Mouse (Mus musculus) embryonic facial prominence, embryonic 14.5 days (tissue): Measurements from ENCODE around the gene Rxrb. TPM values are rescaled to one million over a fixed set of nuclear protein-coding genes. Genes with fewer than 3 reads are reported as not detected.

Experiments
- ATAC-seq: fragments of 200-750 bp; cut with Nextera tagmentation; 2 replicates; pipeline ENCODE4 v1.8.0; 2017; ENCODE audit warnings: low read depth, moderate number of reproducible peaks, moderate TSS enrichment
- DNase-seq: peaks from one replicate; pipeline ENCODE4 v3.0.0-alpha.2; 2015; ENCODE audit warnings: low spot score
- H3K27ac ChIP-seq: fragments of 300-500 bp; sonication (generic); replicated peaks from 2 replicates; pipeline ENCODE4 v1.5.1; 2014; ENCODE audit warnings: low read depth, mild to moderate bottlenecking, low read length, moderate library complexity
- H3K27me3 ChIP-seq: fragments of 300-500 bp; sonication (generic); replicated peaks from 2 replicates; pipeline ENCODE4 v1.6.1; 2014; ENCODE audit warnings: low read length; ENCODE audit not compliant: control insufficient read depth, insufficient read depth
- H3K36me3 ChIP-seq: fragments of 300-500 bp; sonication (generic); 2 replicates; pipeline ENCODE4 v1.6.1; 2014; ENCODE audit warnings: low read length, mixed read lengths; ENCODE audit not compliant: control insufficient read depth, insufficient read depth
- H3K4me1 ChIP-seq: fragments of 300-500 bp; sonication (generic); 2 replicates; pipeline ENCODE4 v1.6.1; 2014; ENCODE audit warnings: antibody characterized with exemption, low read length; ENCODE audit not compliant: control insufficient read depth, insufficient read depth
- H3K4me2 ChIP-seq: fragments of 300-500 bp; sonication (generic); 2 replicates; pipeline ENCODE4 v1.6.1; 2014; ENCODE audit warnings: low read depth, mild to moderate bottlenecking, low read length, moderate library complexity, mixed read lengths
- H3K4me3 ChIP-seq: fragments of 300-500 bp; sonication (generic); 2 replicates; pipeline ENCODE4 v1.5.1; 2014; ENCODE audit warnings: low read depth, mild to moderate bottlenecking, low read length
- H3K9ac ChIP-seq: fragments of 300-500 bp; sonication (generic); 2 replicates; pipeline ENCODE4 v1.6.1; 2014; ENCODE audit warnings: low read depth, mild to moderate bottlenecking, low read length, moderate library complexity, mixed read lengths
- H3K9me3 ChIP-seq: fragments of 300-500 bp; sonication (generic); 2 replicates; pipeline ENCODE4 v1.6.1; 2016; ENCODE audit warnings: low read length; ENCODE audit not compliant: control insufficient read depth
- whole genome bisulfite sequencing: fragments of 180-500 bp; shearing (Covaris S2); extraction: QIAGEN DNeasy Blood & Tissue Kit; methylation state at CpG from one replicate; pipeline ENCODE4 v1.1.7; 2014; 5-methylcytosine and 5-hydroxymethylcytosine counted together
- polyA plus RNA-seq: library from polyadenylated mRNA; unstranded; fragments of >200 nt; fragmentation: Nextera tagmentation; extraction: Ambion mirVana; gene quantifications from 2 replicates; pipeline ENCODE4 v1.2.1, GENCODE M21; 2014

The Rxrb gene
- polyA plus RNA-seq, 1 experiment from 2014 or later: 26.0 TPM

DNA sequence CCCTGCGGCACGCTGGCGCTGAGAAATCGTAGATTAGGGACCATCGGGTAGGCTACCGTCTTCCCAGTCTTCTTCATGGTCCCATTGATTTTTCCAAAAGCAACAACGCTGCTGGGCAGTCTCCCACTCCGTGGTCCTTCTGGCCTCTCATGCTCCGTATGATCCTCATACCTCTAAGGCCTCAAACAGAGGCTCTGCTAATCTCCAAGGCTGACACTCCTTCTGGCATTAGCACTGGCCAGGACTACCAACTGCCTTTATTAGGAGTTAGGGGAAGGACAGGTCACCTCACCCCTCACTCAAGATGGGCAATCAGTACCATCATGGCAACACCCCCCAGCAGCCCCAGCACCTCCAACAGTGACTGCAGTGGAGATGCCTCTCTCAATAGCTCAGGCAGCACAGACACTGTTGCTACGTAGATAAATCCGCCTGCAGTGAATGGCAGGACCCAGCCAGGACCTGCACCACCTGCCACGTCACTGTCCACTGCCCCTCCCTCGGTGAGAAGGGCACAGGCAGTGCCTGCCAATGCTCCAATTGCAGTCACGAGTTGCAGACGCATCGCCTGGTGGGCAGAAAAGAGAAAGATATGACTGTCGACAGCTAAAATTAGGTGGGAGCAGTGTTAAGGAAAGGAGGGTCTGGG is 3.0 kb upstream of the Rxrb start:
- Histone ChIP-seq H3K4me2 (peak overlapping the region; percentile 97), H3K4me1 (peaks cover 50% of the 10 kb centered on the region), H3K27ac (peak overlapping the region; percentile 69; the same call in 1 of the 2 replicates), H3K9ac (no peak overlapping the region), H3K36me3 (peaks cover 27% of the 10 kb centered on the region), H3K4me3 (peak overlapping the region; percentile 62; the same call in 1 of the 2 replicates), H3K9me3 (no peaks in the 10 kb centered on the region), H3K27me3 (no peaks in the 10 kb centered on the region)
- DNase-seq (no peak), ATAC-seq (no peak)
- 76% methylated on average over 17 of the region's 17 CpGs for WGBS

DNA sequence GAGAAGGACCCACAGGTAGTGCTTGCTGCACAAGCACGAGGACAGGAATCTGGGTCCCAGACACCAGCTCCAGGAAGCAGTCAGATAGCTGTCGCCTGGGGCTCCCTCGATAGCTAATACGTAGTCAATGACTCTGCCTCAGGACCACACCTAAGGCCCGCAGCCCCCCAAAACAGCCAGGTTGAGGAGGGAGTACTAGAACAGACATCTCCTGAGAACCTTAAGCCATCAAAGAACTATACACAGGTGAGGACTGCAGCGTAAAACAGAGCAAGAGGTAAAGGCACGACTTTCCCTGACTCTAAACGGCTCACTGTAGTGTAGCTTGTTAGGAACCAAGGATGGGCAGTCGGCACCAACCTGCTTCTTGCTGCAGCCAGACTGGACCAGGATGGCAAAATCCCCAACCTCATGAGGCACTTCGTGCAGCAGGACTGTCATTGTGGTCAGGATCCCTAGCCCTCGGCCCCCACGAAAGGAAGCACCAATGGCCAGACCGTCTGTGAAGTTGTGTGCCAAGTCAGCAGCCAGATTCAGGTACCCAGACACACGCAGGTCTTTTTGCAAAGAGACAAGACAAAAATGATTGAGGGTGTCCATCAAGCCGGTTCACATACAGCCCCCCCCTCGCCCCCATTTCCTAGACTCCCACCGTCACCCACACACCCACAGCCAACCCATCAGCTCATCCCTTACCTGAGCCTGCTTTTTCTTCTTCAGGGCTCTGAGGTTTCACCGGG is 2.3 kb upstream of the Rxrb start:
- Histone ChIP-seq H3K4me3 (peak overlapping the region; percentile 88), H3K27me3 (no peaks in the 10 kb centered on the region), H3K9me3 (no peaks in the 10 kb centered on the region), H3K9ac (peak overlapping the region; percentile 95), H3K27ac (no peak overlapping the region), H3K4me2 (peak overlapping the region; percentile 98), H3K36me3 (peaks cover 33% of the 10 kb centered on the region), H3K4me1 (peaks cover 45% of the 10 kb centered on the region)
- WGBS: 90% methylated on average over 18 of the region's 18 CpGs
- ATAC-seq (no peak), DNase-seq (no peak)

DNA sequence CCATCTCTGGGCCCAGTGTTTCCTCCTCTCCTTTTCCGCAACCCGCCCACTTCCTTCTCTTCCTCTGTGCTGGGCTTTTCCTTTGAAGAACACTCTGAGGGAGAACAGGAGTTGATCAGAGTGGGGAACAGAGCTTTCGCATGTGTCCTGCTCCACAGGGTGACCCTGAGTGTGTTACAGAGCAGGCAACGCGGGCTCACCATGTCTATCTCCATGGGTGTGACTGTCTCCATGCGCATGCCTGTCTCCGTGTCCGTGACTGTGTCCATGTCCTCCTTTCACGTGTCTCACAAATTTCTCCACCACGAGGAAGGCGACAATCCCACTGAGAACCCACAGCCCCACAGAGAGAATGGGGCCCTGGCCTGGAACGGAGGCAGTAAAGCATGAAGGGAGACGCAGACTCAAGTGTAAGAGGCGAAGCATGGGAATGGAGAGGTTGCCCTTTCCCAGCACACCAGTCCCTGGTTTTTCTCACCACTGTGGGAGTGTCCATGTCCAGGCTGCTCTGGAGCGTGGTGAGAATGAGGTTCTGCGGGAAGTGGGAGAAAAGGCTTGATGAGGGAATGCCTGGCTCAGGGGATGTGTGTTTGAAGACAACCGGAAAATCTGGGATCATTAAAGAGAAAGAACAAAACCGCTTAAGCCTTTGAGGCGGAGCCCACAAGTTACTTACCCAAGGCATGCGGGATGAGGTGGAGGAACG is 1.6 kb upstream of the Rxrb start:
- Histone ChIP-seq H3K36me3 (peaks cover 40% of the 10 kb centered on the region), H3K9ac (peak overlapping the region; percentile 95), H3K27ac (no peak overlapping the region), H3K27me3 (no peaks in the 10 kb centered on the region), H3K4me3 (peak overlapping the region; percentile 88), H3K4me1 (peaks cover 45% of the 10 kb centered on the region), H3K9me3 (no peaks in the 10 kb centered on the region), H3K4me2 (peak overlapping the region; percentile 98)
- ATAC-seq (no peak), DNase-seq (no peak)
- 74% methylated on average over 21 of the region's 21 CpGs for WGBS

DNA sequence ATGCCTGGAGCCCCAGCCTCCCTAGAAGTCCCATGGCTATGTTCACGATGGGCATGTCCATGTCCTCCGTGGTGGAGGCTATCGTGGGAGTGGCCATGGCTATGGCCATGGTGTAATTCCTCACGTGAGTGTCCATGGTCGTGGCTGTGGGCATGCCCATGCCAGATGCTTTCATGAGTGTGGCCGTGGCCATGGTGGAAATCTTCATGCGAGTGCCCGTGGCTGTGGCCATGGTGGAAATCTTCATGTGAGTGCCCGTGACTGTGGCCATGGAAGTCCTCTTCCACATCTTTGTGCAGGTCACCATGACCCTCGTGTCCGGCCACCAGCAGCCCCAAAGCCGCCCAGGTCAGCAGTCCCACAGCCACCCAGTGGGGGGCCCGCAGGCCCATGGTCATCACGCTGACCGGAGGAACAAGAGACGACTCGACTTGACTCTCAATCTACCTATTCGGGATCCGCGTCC is 718 bp upstream of the Rxrb start:
- 3% methylated on average over 15 of the region's 20 CpGs for WGBS
- DNase-seq (no peak), ATAC-seq (no peak)
- peak overlapping the region; percentile 88 for H3K4me3 ChIP-seq
- peaks cover 38% of the 10 kb centered on the region for H3K4me1 ChIP-seq
- peak overlapping the region; percentile 95 for H3K9ac ChIP-seq
- no peaks in the 10 kb centered on the region for H3K9me3 ChIP-seq
- H3K27me3 ChIP-seq: no peaks in the 10 kb centered on the region
- H3K27ac ChIP-seq: peak overlapping the region; percentile 95
- peak overlapping the region; percentile 98 for H3K4me2 ChIP-seq
- H3K36me3 ChIP-seq: peaks cover 46% of the 10 kb centered on the region

DNA sequence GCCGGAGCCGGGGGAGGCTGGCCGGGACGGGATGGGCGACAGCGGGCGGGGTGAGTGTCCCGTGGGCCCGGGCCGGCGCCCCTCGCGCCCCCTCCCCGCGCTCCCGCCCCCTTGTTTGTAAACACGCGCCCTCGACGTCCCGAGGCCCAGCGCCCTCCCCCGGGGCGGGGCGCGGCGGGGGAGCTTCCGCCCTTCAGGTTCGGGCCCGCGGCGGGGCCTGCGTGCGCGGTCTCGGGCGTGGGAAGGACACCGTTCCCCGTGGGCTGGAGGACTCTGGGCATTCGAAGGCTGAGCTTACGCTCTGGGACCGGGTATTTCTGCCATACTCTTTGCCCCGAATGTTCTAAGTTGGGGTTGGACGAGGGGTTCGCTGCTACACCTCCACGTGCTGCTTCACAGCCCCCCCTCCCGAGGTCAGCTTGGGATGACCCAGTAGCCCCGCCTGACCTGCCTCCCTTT is 591 bp downstream of the Rxrb start:
- Histone ChIP-seq H3K9me3 (no peaks in the 10 kb centered on the region), H3K4me1 (peaks cover 25% of the 10 kb centered on the region), H3K36me3 (peaks cover 59% of the 10 kb centered on the region), H3K4me3 (peak overlapping the region; percentile 88), H3K27ac (peak overlapping the region; percentile 95), H3K4me2 (peak overlapping the region; percentile 98), H3K9ac (peak overlapping the region; percentile 95), H3K27me3 (no peaks in the 10 kb centered on the region)
- 0% methylated on average over 10 of the region's 48 CpGs for WGBS
- ATAC-seq (0 out of 2 replicates have a peak, but pooled peaks have one; percentile 1), DNase-seq (peak; percentile 81)

DNA sequence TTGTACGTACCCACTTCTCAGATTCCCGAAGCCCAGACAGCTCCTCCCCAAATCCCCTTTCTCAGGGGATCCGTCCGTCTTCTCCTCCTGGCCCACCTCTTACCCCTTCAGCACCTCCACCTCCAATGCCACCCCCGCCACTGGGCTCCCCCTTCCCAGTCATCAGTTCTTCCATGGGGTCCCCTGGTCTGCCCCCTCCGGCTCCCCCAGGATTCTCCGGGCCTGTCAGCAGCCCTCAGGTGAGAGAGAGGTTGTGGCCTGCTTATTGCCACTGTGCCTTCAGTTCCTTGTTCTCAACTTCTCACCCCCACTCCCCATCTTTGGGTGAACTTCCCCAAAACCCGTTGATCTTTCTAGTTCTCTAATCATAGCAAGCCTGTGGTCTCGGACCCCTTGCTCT is 1.2 kb downstream of the Rxrb start:
- peak overlapping the region; percentile 98 for H3K4me2 ChIP-seq
- H3K36me3 ChIP-seq: peaks cover 65% of the 10 kb centered on the region
- H3K9ac ChIP-seq: peak overlapping the region; percentile 95
- WGBS: 56% methylated on average over 9 of the region's 9 CpGs
- ATAC-seq (no peak), DNase-seq (no peak)
- H3K27ac ChIP-seq: no peak overlapping the region
- peak overlapping the region; percentile 88 for H3K4me3 ChIP-seq
- no peaks in the 10 kb centered on the region for H3K9me3 ChIP-seq
- H3K27me3 ChIP-seq: no peaks in the 10 kb centered on the region
- peaks cover 25% of the 10 kb centered on the region for H3K4me1 ChIP-seq

DNA sequence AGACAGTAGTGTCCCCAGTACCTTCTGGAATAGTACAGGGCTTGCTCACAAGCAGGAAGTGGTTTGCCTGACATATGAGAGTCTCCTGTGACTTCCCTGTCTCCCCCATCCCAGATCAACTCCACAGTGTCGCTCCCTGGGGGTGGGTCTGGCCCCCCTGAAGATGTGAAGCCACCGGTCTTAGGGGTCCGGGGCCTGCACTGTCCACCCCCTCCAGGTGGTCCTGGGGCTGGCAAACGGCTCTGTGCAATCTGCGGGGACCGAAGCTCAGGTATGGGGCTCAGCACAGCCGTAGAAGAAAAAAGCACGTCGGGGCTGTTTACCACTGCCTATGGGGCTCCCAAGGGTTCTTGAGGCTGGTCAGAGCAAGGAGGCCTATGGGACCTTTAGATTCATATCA is 1.8 kb downstream of the Rxrb start:
- no peak overlapping the region for H3K9ac ChIP-seq
- no peak for DNase-seq
- H3K36me3 ChIP-seq: peaks cover 67% of the 10 kb centered on the region
- no peaks in the 10 kb centered on the region for H3K27me3 ChIP-seq
- ATAC-seq: no peak
- no peak overlapping the region; the same call in 1 of the 2 replicates for H3K4me3 ChIP-seq
- peaks cover 25% of the 10 kb centered on the region for H3K4me1 ChIP-seq
- H3K4me2 ChIP-seq: peak overlapping the region; percentile 98
- no peak overlapping the region for H3K27ac ChIP-seq
- H3K9me3 ChIP-seq: no peaks in the 10 kb centered on the region
- 86% methylated on average over 9 of the region's 9 CpGs for WGBS

DNA sequence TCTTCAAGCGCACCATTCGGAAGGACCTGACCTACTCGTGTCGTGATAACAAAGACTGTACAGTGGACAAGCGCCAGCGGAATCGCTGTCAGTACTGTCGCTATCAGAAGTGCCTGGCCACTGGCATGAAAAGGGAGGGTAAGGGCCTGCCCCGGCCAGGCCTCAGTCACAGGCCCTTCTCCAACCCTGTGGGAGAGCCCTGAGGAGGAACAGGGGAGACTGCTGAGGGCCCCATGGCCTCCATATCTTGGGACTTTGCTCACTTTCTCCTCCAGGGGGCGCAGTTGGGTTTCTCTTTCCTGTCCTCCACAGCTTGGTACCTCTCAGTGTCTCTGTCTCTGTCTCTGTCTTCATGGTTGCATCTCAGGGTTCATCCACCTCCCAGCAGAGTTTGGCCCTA is 2.5 kb downstream of the Rxrb start:
- Histone ChIP-seq H3K4me2 (no peak overlapping the region), H3K4me1 (peaks cover 30% of the 10 kb centered on the region), H3K9ac (no peak overlapping the region), H3K27me3 (0 out of 2 replicates have a peak, but pooled peaks cover under 1% of the 10 kb centered on the region), H3K9me3 (no peaks in the 10 kb centered on the region), H3K4me3 (no peak overlapping the region; the same call in 1 of the 2 replicates), H3K27ac (no peak overlapping the region), H3K36me3 (peaks cover 61% of the 10 kb centered on the region)
- ATAC-seq (no peak), DNase-seq (no peak)
- WGBS: 69% methylated on average over 10 of the region's 10 CpGs
